Mouse (Mus musculus) forebrain, embryonic 10.5 days (tissue): ENCODE measurements at regions not wholly inside any gene's neighbourhood (a gene's known extent, or its start where the extent isn't known, plus 50 kb on each side); places are given as distances from the start of the nearest gene placed in this dataset.

ENCODE experiments used
- DNase-seq: peaks from one replicate; pipeline ENCODE4 v3.0.0-alpha.2; 2017; ENCODE audit warnings: low spot score; ENCODE audit errors: extremely low spot score
- H3K27ac ChIP-seq: fragments of 300-500 bp; sonication (generic); 2 replicates; pipeline ENCODE4 v1.5.1; 2016; ENCODE audit warnings: mild to moderate bottlenecking
- H3K27me3 ChIP-seq: fragments of 300-500 bp; sonication (generic); 2 replicates; pipeline ENCODE4 v1.6.1; 2016; ENCODE audit warnings: mild to moderate bottlenecking; ENCODE audit not compliant: poor library complexity, severe bottlenecking
- H3K36me3 ChIP-seq: fragments of 300-500 bp; sonication (generic); replicated peaks from 2 replicates; pipeline ENCODE4 v1.6.1; 2016; ENCODE audit warnings: mild to moderate bottlenecking, moderate library complexity
- H3K4me1 ChIP-seq: fragments of 300-500 bp; sonication (generic); 2 replicates; pipeline ENCODE4 v1.6.1; 2016
- H3K4me3 ChIP-seq: fragments of 300-500 bp; sonication (generic); 2 replicates; pipeline ENCODE4 v1.5.1; 2016; ENCODE audit warnings: mild to moderate bottlenecking, moderate library complexity
- H3K9me3 ChIP-seq: fragments of 300-500 bp; sonication (generic); 2 replicates; pipeline ENCODE4 v1.6.1; 2016; ENCODE audit warnings: mild to moderate bottlenecking, moderate library complexity
- WGBS: fragments of 180-500 bp; shearing (Covaris S2); methylation state at CpG from one replicate; pipeline ENCODE4 v1.1.7; 2016; 5-methylcytosine and 5-hydroxymethylcytosine counted together

GRCm38 (mm10) chr11:71415451-71415850, 184.9 kb upstream of the Nlrp1b start:
- H3K4me1 ChIP-seq = peaks cover 31% of the 10 kb centered on the region
- peak overlapping the region; percentile 69 for H3K27ac ChIP-seq
- no peak for DNase-seq
- H3K27me3 ChIP-seq = 0 out of 2 replicates have a peak, but pooled peaks cover 6% of the 10 kb centered on the region
- no peaks in the 10 kb centered on the region for H3K9me3 ChIP-seq
- no peak overlapping the region for H3K4me3 ChIP-seq
- H3K36me3 ChIP-seq = no peaks in the 10 kb centered on the region
- WGBS = 27% methylated on average over 3 of the region's 3 CpGs

GRCm38 (mm10) chr11:71422291-71422840, 191.8 kb upstream of the Nlrp1b start:
- Histone ChIP-seq H3K9me3 (peaks cover 8% of the 10 kb centered on the region; the same call in 1 of the 2 replicates), H3K27ac (no peak overlapping the region), H3K4me1 (peaks cover 9% of the 10 kb centered on the region; the same call in 1 of the 2 replicates), H3K27me3 (no peaks in the 10 kb centered on the region), H3K36me3 (no peaks in the 10 kb centered on the region), H3K4me3 (no peak overlapping the region)
- 72% methylated on average over 2 of the region's 2 CpGs for whole genome bisulfite sequencing
- DNase-seq = no peak

- no peak for DNase-seq
- H3K27me3 ChIP-seq = no peaks in the 10 kb centered on the region
- H3K36me3 ChIP-seq = no peaks in the 10 kb centered on the region
- WGBS = 70% methylated on average over 3 of the region's 3 CpGs
- no peak overlapping the region for H3K4me3 ChIP-seq
- H3K4me1 ChIP-seq = peaks cover 9% of the 10 kb centered on the region; the same call in 1 of the 2 replicates
- H3K27ac ChIP-seq = no peak overlapping the region
- H3K9me3 ChIP-seq = peaks cover 8% of the 10 kb centered on the region; the same call in 1 of the 2 replicates
Measured at GRCm38 (mm10) chr11:71423242-71423641, 192.7 kb upstream of the Nlrp1b start.

- 80% methylated on average over 5 of the region's 5 CpGs for WGBS
- peaks cover 9% of the 10 kb centered on the region; the same call in 1 of the 2 replicates for H3K4me1 ChIP-seq
Measured at GRCm38 (mm10) chr11:71424879-71425278, 194.3 kb upstream of the Nlrp1b start.

GRCm38 (mm10) chr11:71429739-71430138, 199.2 kb upstream of the Nlrp1b start:
- H3K4me3 ChIP-seq = no peak overlapping the region
- H3K36me3 ChIP-seq = no peaks in the 10 kb centered on the region
- H3K27ac ChIP-seq = no peak overlapping the region
- no peaks in the 10 kb centered on the region for H3K27me3 ChIP-seq
- no peak for DNase-seq
- peaks cover 11% of the 10 kb centered on the region for H3K4me1 ChIP-seq
- peaks cover 8% of the 10 kb centered on the region; the same call in 1 of the 2 replicates for H3K9me3 ChIP-seq
- WGBS = 96% methylated on average over 22 of the region's 22 CpGs

More at GRCm38 (mm10) chr11:71424879-71425278, 194.3 kb upstream of the Nlrp1b start:
- peaks cover 8% of the 10 kb centered on the region; the same call in 1 of the 2 replicates for H3K9me3 ChIP-seq
- H3K36me3 ChIP-seq = no peaks in the 10 kb centered on the region
- no peaks in the 10 kb centered on the region for H3K27me3 ChIP-seq
- 0 out of 2 replicates have a peak overlapping the region, but pooled peaks have one; percentile 11 for H3K27ac ChIP-seq
- no peak overlapping the region for H3K4me3 ChIP-seq
- DNase-seq = no peak

- H3K4me1 ChIP-seq = peaks cover 33% of the 10 kb centered on the region
- peak overlapping the region; percentile 26; the same call in 1 of the 2 replicates for H3K27ac ChIP-seq
- no peak for DNase-seq
- WGBS = 58% methylated on average over 6 of the region's 6 CpGs
- H3K27me3 ChIP-seq = peaks cover 5% of the 10 kb centered on the region; the same call in 1 of the 2 replicates
- no peaks in the 10 kb centered on the region for H3K9me3 ChIP-seq
- H3K36me3 ChIP-seq = no peaks in the 10 kb centered on the region
- H3K4me3 ChIP-seq = no peak overlapping the region
Measured at GRCm38 (mm10) chr11:71434241-71434640, 203.7 kb upstream of the Nlrp1b start.

- Histone ChIP-seq H3K9me3 (no peaks in the 10 kb centered on the region), H3K27ac (peak overlapping the region; percentile 26; the same call in 1 of the 2 replicates), H3K27me3 (peaks cover 11% of the 10 kb centered on the region; the same call in 1 of the 2 replicates), H3K4me1 (peaks cover 40% of the 10 kb centered on the region), H3K4me3 (no peak overlapping the region), H3K36me3 (no peaks in the 10 kb centered on the region)
- WGBS = 89% methylated on average over 5 of the region's 5 CpGs
- no peak for DNase-seq
Measured at GRCm38 (mm10) chr11:71434886-71435285, 204.4 kb upstream of the Nlrp1b start.

GRCm38 (mm10) chr11:71435745-71436144, 205.2 kb upstream of the Nlrp1b start:
- Histone ChIP-seq H3K4me1 (peaks cover 48% of the 10 kb centered on the region), H3K36me3 (no peaks in the 10 kb centered on the region), H3K27ac (peak overlapping the region; percentile 26; the same call in 1 of the 2 replicates), H3K9me3 (no peaks in the 10 kb centered on the region), H3K27me3 (peaks cover 20% of the 10 kb centered on the region), H3K4me3 (no peak overlapping the region)
- WGBS = 68% methylated on average over 8 of the region's 8 CpGs
- no peak for DNase-seq

GRCm38 (mm10) chr11:71436335-71436734, 205.8 kb upstream of the Nlrp1b start:
- H3K4me3 ChIP-seq = no peak overlapping the region
- H3K27me3 ChIP-seq = peaks cover 24% of the 10 kb centered on the region
- 77% methylated on average over 1 of the region's 1 CpGs for WGBS
- no peak for DNase-seq
- no peaks in the 10 kb centered on the region for H3K36me3 ChIP-seq
- H3K27ac ChIP-seq = peak overlapping the region; percentile 26; the same call in 1 of the 2 replicates
- no peaks in the 10 kb centered on the region for H3K9me3 ChIP-seq
- peaks cover 48% of the 10 kb centered on the region for H3K4me1 ChIP-seq

- H3K27me3 ChIP-seq = peaks cover 24% of the 10 kb centered on the region
- peaks cover 48% of the 10 kb centered on the region for H3K4me1 ChIP-seq
- 89% methylated on average over 2 of the region's 2 CpGs for WGBS
- no peaks in the 10 kb centered on the region for H3K9me3 ChIP-seq
- no peaks in the 10 kb centered on the region for H3K36me3 ChIP-seq
- DNase-seq = no peak
- no peak overlapping the region for H3K4me3 ChIP-seq
- peak overlapping the region; percentile 15; the same call in 1 of the 2 replicates for H3K27ac ChIP-seq
Measured at GRCm38 (mm10) chr11:71436801-71437200, 206.3 kb upstream of the Nlrp1b start.

GRCm38 (mm10) chr11:71439871-71440270, 209.3 kb upstream of the Nlrp1b start:
- WGBS = 5% methylated on average over 17 of the region's 17 CpGs
- no peaks in the 10 kb centered on the region for H3K36me3 ChIP-seq
- peak; percentile 53 for DNase-seq
- peak overlapping the region; percentile 37 for H3K4me3 ChIP-seq
- H3K27me3 ChIP-seq = peaks cover 24% of the 10 kb centered on the region
- no peaks in the 10 kb centered on the region for H3K9me3 ChIP-seq
- peaks cover 47% of the 10 kb centered on the region for H3K4me1 ChIP-seq
- peak overlapping the region; percentile 80 for H3K27ac ChIP-seq

- H3K4me1 ChIP-seq = peaks cover 41% of the 10 kb centered on the region
- H3K9me3 ChIP-seq = no peaks in the 10 kb centered on the region
- 49% methylated on average over 10 of the region's 10 CpGs for WGBS
- no peaks in the 10 kb centered on the region for H3K36me3 ChIP-seq
- no peak for DNase-seq
- peaks cover 24% of the 10 kb centered on the region for H3K27me3 ChIP-seq
- peak overlapping the region; percentile 37 for H3K4me3 ChIP-seq
- peak overlapping the region; percentile 80 for H3K27ac ChIP-seq
Measured at GRCm38 (mm10) chr11:71440392-71440791, 209.9 kb upstream of the Nlrp1b start.

- DNase-seq = no peak
- WGBS = 46% methylated on average over 6 of the region's 6 CpGs
- Histone ChIP-seq H3K9me3 (no peaks in the 10 kb centered on the region), H3K4me1 (peaks cover 51% of the 10 kb centered on the region), H3K36me3 (no peaks in the 10 kb centered on the region), H3K27ac (peak overlapping the region; percentile 9; the same call in 1 of the 2 replicates), H3K4me3 (no peak overlapping the region), H3K27me3 (peaks cover 21% of the 10 kb centered on the region)
Measured at GRCm38 (mm10) chr11:71444056-71444455, 213.5 kb upstream of the Nlrp1b start.
